Mouse (Mus musculus) adrenal gland, postnatal 4 days (tissue): ENCODE results near the gene Ppp5c. TPM values are rescaled to one million over a fixed set of nuclear protein-coding genes. Genes with fewer than 3 reads are reported as not detected.
"Not testable (repeated sequence)": the region's sequence is repeated elsewhere in the genome, so short reads cannot be mapped to it uniquely, and the experiment has no call there.

Experiments used
- DNase-seq, 2 experiments: peaks; one replicate each; pipeline ENCODE4 v3.0.0; 2021 to 2022; ENCODE audit warnings: low spot score in 2 of 2, mixed read lengths in 2 of 2
- long read RNA-seq, 2 experiments: library from polyadenylated mRNA; stranded (forward); transcript quantifications; one replicate each; pipeline ENCODE4 v2.0.0; 2021
- total RNA-seq, 2 experiments: library from RNA; stranded (reverse); gene quantifications; 2 replicates each; pipeline ENCODE4 v1.2.3; 2021

Ppp5c gene
- total RNA-seq: 100 to 1,000 TPM in 1 of 2 experiments, 10 to 100 TPM in 1; 91.5 to 102 TPM
- long read RNA-seq, experiment 1, transcript Ppp5c-201 (13 exons, 2,072 nt): major isoform, 87 of 105 reads
- long read RNA-seq, experiment 1, partial matches to known transcripts: 3 of 105 reads
- long read RNA-seq, experiment 1, other reads (novel, unspliced or antisense): 15 of 105 reads
- long read RNA-seq, experiment 2, transcript Ppp5c-201 (13 exons, 2,072 nt): major isoform, 97 of 119 reads
- long read RNA-seq, experiment 2, partial matches to known transcripts: 6 of 119 reads
- long read RNA-seq, experiment 2, other reads (novel, unspliced or antisense): 15 of 119 reads

- peak; percentile 79 to 86 for DNase-seq
Measured at GRCm38 (mm10) chr7:17027588-17028343, at the start of gene Ppp5c. Ppp5c (minus strand) TSS chr7:17027924.

- no peak for DNase-seq
Measured at GRCm38 (mm10) chr7:17076542-17076941, 48.8 kb upstream of the Ppp5c start.

GRCm38 (mm10) chr7:17073904-17074615 is 46.3 kb upstream of the Ppp5c start, which contains the start of gene Psg16:
Psg16 (plus strand) TSS chr7:17074040.
- DNase-seq: peak in 1 of 2 experiments; percentile 38

GRCm38 (mm10) chr7:17073513-17073903 is 45.8 kb upstream of the Ppp5c start:
- no peak for DNase-seq

- not testable (repeated sequence) for DNase-seq
Measured at GRCm38 (mm10) chr7:17067651-17068050, 39.9 kb upstream of the Ppp5c start.

GRCm38 (mm10) chr7:17067000-17067399 is 39.3 kb upstream of the Ppp5c start:
- no peak for DNase-seq

GRCm38 (mm10) chr7:17066412-17066811 is 38.7 kb upstream of the Ppp5c start:
- peak in 1 of 2 experiments; percentile 77 for DNase-seq

GRCm38 (mm10) chr7:17065620-17066019 is 37.9 kb upstream of the Ppp5c start:
- DNase-seq: peak in 1 of 2 experiments; percentile 2

- peak in 1 of 2 experiments; percentile 2 for DNase-seq
Measured at GRCm38 (mm10) chr7:17062845-17063244, 35.1 kb upstream of the Ppp5c start.

- DNase-seq: peak in 1 of 2 experiments; percentile 36
Measured at GRCm38 (mm10) chr7:17062389-17062788, 34.7 kb upstream of the Ppp5c start, which contains the start of gene Hif3a. Hif3a (minus strand) TSS chr7:17062427.

GRCm38 (mm10) chr7:17060782-17061605 is 33.3 kb upstream of the Ppp5c start:
- peak in 1 of 2 experiments; percentile 5 for DNase-seq

- peak; percentile 90 to 91 for DNase-seq
Measured at GRCm38 (mm10) chr7:17060031-17060781, 32.5 kb upstream of the Ppp5c start.

- DNase-seq: peak in 1 of 2 experiments; percentile 2
Measured at GRCm38 (mm10) chr7:17059463-17059844, 31.7 kb upstream of the Ppp5c start.

GRCm38 (mm10) chr7:17058816-17059462 is 31.2 kb upstream of the Ppp5c start:
- DNase-seq: peak in 1 of 2 experiments; percentile 1

- DNase-seq: peak in 1 of 2 experiments; percentile 55
Measured at GRCm38 (mm10) chr7:17058071-17058689, 30.5 kb upstream of the Ppp5c start.

GRCm38 (mm10) chr7:17056601-17057523 is 29.1 kb upstream of the Ppp5c start:
- no peak for DNase-seq

GRCm38 (mm10) chr7:17056081-17056581 is 28.4 kb upstream of the Ppp5c start:
- DNase-seq: peak; percentile 47 to 61
